Mouse (Mus musculus) heart, postnatal 0 days (tissue): ENCODE measurements at regions not wholly inside any gene's neighbourhood (a gene's known extent, or its start where the extent isn't known, plus 50 kb on each side); places are given as distances from the start of the nearest gene placed in this dataset.

ENCODE experiments used
- CTCF ChIP-seq: IDR thresholded peaks from 2 replicates; pipeline ENCODE4 v1.5.1; 2016; ENCODE audit warnings: antibody characterized with exemption, control low read depth, low read depth
- EP300 ChIP-seq: IDR thresholded peaks from 2 replicates; pipeline ENCODE4 v1.6.1; 2016; ENCODE audit warnings: antibody characterized with exemption, low read depth

DNA sequence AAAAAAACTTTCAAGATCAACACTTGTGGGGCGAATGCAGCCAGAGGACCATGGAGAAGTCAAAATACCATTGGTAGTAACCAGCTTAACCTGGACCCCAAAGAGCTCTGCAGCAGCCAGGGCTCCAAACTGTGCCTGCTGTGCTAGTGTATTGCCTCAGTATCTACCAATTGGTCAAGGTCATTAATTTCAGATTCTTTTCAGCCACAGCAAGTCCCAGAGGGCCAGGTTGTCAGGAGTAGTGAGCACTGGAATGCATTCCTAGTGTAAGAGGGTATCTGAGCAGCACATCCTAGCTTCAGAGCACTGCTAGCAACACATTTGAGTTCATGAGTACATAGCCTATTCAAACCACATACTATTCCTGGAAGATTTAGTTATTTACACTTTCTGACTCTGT lies 451.3 kb upstream of the Nr2f1 start:
- TF ChIP-seq CTCF = no peak
- TF ChIP-seq EP300 = no peak
